Mouse (Mus musculus): ENCODE results near the gene Akap14. TPM values are rescaled to one million over a fixed set of nuclear protein-coding genes. Genes with fewer than 3 reads are reported as not detected.
A peak's percentile ranks its signal among the peaks of the same experiment; 100 is the strongest.
"Not testable (repeated sequence)": the region's sequence is repeated elsewhere in the genome, so short reads cannot be mapped to it uniquely, and the experiment has no call there.

Akap14 gene
- polyA plus RNA-seq (2012; rRNA removed), result not detected in 2 replicates

DNA sequence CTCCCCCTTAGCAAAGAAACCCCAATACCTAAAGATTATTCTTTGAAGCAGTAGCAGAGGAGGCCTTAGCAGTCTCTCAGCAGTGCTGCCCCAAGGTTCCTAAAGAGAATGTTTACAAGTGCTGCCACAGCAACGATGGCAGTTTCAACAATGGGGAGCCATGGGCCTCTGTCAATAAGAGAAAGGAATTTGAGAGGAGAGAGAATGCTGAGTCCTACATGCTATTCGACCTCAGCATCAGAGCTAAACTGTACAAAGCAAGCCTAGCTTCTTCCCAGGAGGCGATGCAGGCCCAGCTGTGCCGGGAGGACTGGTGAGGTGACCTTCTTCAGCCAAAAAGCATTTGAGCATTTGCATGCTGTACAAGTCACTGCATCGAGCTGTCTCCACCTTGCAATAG is at the start of gene Akap14:
Gene Akap14 (minus strand): TSS at position 101 of the 400 bp plus-strand sequence.
- no peak for TF ChIP-seq CTCF (IDR thresholded peaks at IDR 0.05; ENCODE audit: extremely low read depth, insufficient read length, insufficient replicate concordance, low read depth, low read length)
- no peak for TF ChIP-seq POLR2A (IDR thresholded peaks at IDR 0.05; ENCODE audit: low read depth, low read length)
- Histone ChIP-seq H3K27ac (ENCODE audit: insufficient read depth, low read depth, low read length) (no peak within 1 kb of the TSS), H3K27me3 (ENCODE audit: control insufficient read depth, insufficient read depth, low read length) (no peaks in the 10 kb centered on the region), H3K4me3 (ENCODE audit: low read depth, low read length) (no peak within 1 kb of the TSS), H3K36me3 (ENCODE audit: control insufficient read depth, insufficient read depth, low read length) (no peaks in the 10 kb centered on the region), H3K4me1 (ENCODE audit: control insufficient read depth, insufficient read depth, insufficient read length, low read length) (no peaks in the 10 kb centered on the region)
- WGBS, result 54% methylated on average over 5 of the region's 5 CpGs

DNA sequence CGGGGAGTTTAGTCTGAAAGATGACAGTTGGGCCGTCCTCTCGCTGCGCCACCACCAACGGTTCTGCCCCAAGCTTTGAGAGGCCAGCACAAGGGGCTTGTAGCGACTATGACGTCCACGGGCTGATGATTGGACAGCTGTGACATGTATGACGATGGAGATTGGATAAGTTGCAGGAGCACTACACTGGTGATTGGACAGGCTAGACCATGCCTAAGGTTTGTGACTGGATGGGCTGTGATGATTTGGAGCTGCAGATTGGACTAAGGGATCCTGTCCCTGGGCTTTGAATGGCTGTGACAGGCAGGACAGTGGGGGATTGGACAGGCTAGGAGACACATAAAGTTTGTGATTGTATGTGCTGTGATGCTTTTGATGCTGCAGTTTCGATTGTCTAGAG is 42.3 kb upstream of the Akap14 start, which contains the start of gene Gm9:
Gene Gm9 (minus strand): TSS at position 101 of the 400 bp plus-strand sequence.
- H3K4me1 ChIP-seq (ENCODE audit: control insufficient read depth, insufficient read depth, insufficient read length, low read length), result no peaks in the 10 kb centered on the region
- H3K4me3 ChIP-seq (ENCODE audit: low read depth, low read length), result no peak within 1 kb of the TSS
- no peak within 1 kb of the TSS for H3K27ac ChIP-seq (ENCODE audit: insufficient read depth, low read depth, low read length)
- H3K27me3 ChIP-seq (ENCODE audit: control insufficient read depth, insufficient read depth, low read length), result no peaks in the 10 kb centered on the region
- TF ChIP-seq POLR2A (IDR thresholded peaks at IDR 0.05; ENCODE audit: low read depth, low read length) (no peak), CTCF (IDR thresholded peaks at IDR 0.05; ENCODE audit: extremely low read depth, insufficient read length, insufficient replicate concordance, low read depth, low read length) (no peak)
- 88% methylated on average over 10 of the region's 10 CpGs for WGBS
- no peaks in the 10 kb centered on the region for H3K36me3 ChIP-seq (ENCODE audit: control insufficient read depth, insufficient read depth, low read length)

DNA sequence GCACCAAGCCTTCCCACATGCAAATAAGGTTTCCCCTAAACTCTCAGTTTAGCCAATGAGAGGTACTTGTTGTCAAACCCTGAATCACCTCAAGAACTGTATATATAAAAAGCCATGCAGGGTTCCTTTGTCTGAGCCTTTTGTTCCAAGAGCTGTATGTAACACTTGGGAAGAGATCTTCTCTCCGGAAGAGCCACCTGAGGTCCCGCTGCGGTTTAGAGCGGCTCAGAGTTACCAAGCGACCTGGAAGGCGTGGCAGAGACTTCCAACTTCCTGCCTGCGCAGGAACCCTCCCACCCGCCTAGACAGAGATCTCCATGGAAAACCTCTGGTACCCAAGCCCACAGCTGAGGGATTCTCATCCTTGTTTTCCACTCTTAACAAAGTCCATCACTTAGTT is 30.0 kb upstream of the Akap14 start:
- Histone ChIP-seq H3K4me1 (ENCODE audit: control insufficient read depth, insufficient read depth, insufficient read length, low read length) (0 out of 2 replicates have a peak, but pooled peaks cover 2% of the 10 kb centered on the region), H3K36me3 (ENCODE audit: control insufficient read depth, insufficient read depth, low read length) (no peaks in the 10 kb centered on the region), H3K27me3 (ENCODE audit: control insufficient read depth, insufficient read depth, low read length) (no peaks in the 10 kb centered on the region), H3K4me3 (ENCODE audit: low read depth, low read length) (no peak overlapping the region), H3K27ac (ENCODE audit: insufficient read depth, low read depth, low read length) (no peak overlapping the region)
- 49% methylated on average over 8 of the region's 8 CpGs for WGBS
- TF ChIP-seq POLR2A (IDR thresholded peaks at IDR 0.05; ENCODE audit: low read depth, low read length) (no peak), CTCF (IDR thresholded peaks at IDR 0.05; ENCODE audit: extremely low read depth, insufficient read length, insufficient replicate concordance, low read depth, low read length) (no peak)

DNA sequence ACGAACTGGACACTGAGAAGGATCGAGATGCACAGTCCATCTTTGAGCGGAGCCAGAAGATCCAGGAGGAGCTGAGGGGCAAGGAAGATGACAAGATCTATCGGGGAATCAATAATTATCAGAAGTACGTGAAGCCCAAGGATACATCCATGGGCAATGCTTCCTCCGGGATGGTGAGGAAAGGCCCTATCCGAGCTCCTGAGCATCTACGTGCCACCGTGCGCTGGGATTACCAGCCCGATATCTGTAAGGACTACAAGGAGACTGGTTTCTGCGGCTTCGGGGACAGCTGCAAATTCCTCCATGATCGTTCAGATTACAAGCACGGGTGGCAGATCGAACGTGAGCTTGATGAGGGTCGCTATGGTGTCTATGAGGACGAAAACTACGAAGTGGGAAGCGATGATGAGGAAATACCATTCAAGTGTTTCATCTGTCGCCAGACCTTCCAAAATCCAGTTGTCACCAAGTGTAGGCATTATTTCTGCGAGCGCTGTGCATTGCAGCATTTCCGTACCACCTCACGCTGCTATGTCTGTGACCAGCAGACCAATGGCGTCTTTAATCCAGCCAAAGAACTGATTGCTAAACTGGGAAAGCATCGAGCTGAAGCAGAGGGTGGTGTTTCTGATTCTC is 23.2 kb upstream of the Akap14 start:
- Histone ChIP-seq H3K27ac (ENCODE audit: insufficient read depth, low read depth, low read length) (no peak overlapping the region), H3K27me3 (ENCODE audit: control insufficient read depth, insufficient read depth, low read length) (no peaks in the 10 kb centered on the region)
- WGBS, result 20% methylated on average over 28 of the region's 28 CpGs

DNA sequence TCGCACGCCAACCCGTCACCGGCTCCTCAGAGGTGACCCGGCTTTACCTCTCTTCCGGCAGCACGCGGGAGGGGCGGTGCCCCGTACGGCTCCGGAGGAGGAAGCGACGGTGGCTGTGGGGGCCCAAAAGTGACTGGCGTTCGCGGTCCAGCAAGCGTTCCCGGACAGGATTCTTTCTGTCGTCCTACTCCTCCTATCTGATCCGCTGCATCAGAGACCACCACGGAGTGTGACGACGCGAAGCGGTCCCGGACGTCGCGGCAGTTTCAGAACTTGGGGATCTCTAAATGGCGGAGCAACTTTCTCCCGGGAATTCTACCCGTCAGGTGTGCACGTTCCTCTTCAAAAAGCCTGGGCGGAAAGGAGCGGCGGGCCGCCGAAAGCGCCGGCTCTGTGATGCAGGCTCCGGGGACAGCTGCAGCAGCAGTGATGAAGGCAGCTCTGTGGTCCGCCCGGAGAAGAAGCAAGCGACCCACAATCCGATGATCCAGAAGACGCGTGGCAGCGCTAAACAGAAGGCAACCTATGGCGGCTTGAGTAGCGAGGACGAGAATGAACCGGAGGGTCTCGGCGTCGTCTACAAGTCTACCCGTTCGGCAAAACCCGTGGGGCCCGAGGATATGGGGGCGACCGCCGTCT is 22.6 kb upstream of the Akap14 start, which contains the start of the genes Ndufa1 and Rnf113a1:
Gene Ndufa1 (minus strand): TSS at position 59 of the 639 bp plus-strand sequence.
Gene Rnf113a1 (plus strand): TSS at position 141 of the 639 bp plus-strand sequence.
- 0 out of 2 replicates have a peak, but pooled peaks cover 2% of the 10 kb centered on the region for H3K36me3 ChIP-seq (ENCODE audit: control insufficient read depth, insufficient read depth, low read length)
- TF ChIP-seq POLR2A (IDR thresholded peaks at IDR 0.05; ENCODE audit: low read depth, low read length) (no peak), CTCF (IDR thresholded peaks at IDR 0.05; ENCODE audit: extremely low read depth, insufficient read length, insufficient replicate concordance, low read depth, low read length) (no peak)
- H3K4me1 ChIP-seq (ENCODE audit: control insufficient read depth, insufficient read depth, insufficient read length, low read length), result no peaks in the 10 kb centered on the region
- H3K4me3 ChIP-seq (ENCODE audit: low read depth, low read length), result peak within 1 kb of the TSS; percentile 99
- 19% methylated on average over 63 of the region's 63 CpGs for WGBS
- 0 out of 2 replicates have a peak within 1 kb of the TSS, but pooled peaks have one; percentile 5 for H3K27ac ChIP-seq (ENCODE audit: insufficient read depth, low read depth, low read length)
- no peaks in the 10 kb centered on the region for H3K27me3 ChIP-seq (ENCODE audit: control insufficient read depth, insufficient read depth, low read length)

More for the DNA sequence above, 23.2 kb upstream of the Akap14 start:
- Histone ChIP-seq H3K4me1 (ENCODE audit: control insufficient read depth, insufficient read depth, insufficient read length, low read length) (no peaks in the 10 kb centered on the region), H3K4me3 (ENCODE audit: low read depth, low read length) (peak overlapping the region; percentile 99), H3K36me3 (ENCODE audit: control insufficient read depth, insufficient read depth, low read length) (0 out of 2 replicates have a peak, but pooled peaks cover 2% of the 10 kb centered on the region)
- TF ChIP-seq POLR2A (IDR thresholded peaks at IDR 0.05; ENCODE audit: low read depth, low read length) (no peak), CTCF (IDR thresholded peaks at IDR 0.05; ENCODE audit: extremely low read depth, insufficient read length, insufficient replicate concordance, low read depth, low read length) (no peak)

DNA sequence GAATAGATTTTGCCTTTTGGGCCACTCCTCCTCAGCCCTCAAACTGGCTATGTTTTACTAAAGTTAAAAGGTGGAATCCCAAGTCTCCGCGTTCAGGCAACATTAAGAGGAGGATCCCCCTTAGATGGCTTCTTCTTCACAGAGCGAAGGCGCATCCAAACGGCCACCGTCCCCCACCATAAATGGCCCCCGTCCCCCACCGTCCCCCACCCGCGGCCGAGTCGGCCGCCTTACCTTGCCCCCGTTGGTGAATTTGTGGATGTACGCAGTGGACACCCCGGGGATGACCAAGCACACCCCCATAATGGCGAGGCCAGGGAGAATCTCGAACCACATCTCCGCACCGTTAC is 22.1 kb upstream of the Akap14 start:
- H3K27ac ChIP-seq (ENCODE audit: insufficient read depth, low read depth, low read length), result no peak overlapping the region
- 12% methylated on average over 20 of the region's 20 CpGs for WGBS
- TF ChIP-seq POLR2A (IDR thresholded peaks at IDR 0.05; ENCODE audit: low read depth, low read length) (no peak), CTCF (IDR thresholded peaks at IDR 0.05; ENCODE audit: extremely low read depth, insufficient read length, insufficient replicate concordance, low read depth, low read length) (no peak)
- H3K27me3 ChIP-seq (ENCODE audit: control insufficient read depth, insufficient read depth, low read length), result no peaks in the 10 kb centered on the region
- peak overlapping the region; percentile 99 for H3K4me3 ChIP-seq (ENCODE audit: low read depth, low read length)
- 0 out of 2 replicates have a peak, but pooled peaks cover 2% of the 10 kb centered on the region for H3K36me3 ChIP-seq (ENCODE audit: control insufficient read depth, insufficient read depth, low read length)
- no peaks in the 10 kb centered on the region for H3K4me1 ChIP-seq (ENCODE audit: control insufficient read depth, insufficient read depth, insufficient read length, low read length)

DNA sequence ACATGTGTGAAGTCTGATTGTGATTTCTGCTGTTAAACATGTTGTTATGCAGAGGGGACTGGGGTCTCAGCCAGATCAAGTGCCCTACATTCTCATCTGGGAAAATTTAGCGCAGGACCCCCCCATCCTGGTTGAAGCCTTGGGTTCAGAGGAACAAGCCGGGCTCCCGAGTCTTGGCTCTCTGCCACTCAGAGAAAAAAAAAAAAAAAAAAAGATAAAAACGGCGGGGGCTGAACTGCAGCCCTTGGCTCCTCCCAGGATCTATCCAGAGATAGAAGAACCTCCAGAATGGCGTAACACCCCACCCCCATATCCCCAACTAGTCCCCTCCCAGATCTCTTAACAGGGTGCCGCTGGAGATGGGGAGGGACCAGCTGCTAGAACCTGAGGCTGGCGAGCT is 15.8 kb upstream of the Akap14 start:
- H3K4me1 ChIP-seq (ENCODE audit: control insufficient read depth, insufficient read depth, insufficient read length, low read length); H3K27me3 ChIP-seq (ENCODE audit: control insufficient read depth, insufficient read depth, low read length); H3K27ac ChIP-seq (ENCODE audit: insufficient read depth, low read depth, low read length); H3K36me3 ChIP-seq (ENCODE audit: control insufficient read depth, insufficient read depth, low read length); H3K4me3 ChIP-seq (ENCODE audit: low read depth, low read length): not testable (repeated sequence)
- WGBS, result 45% methylated on average over 7 of the region's 8 CpGs

Measured in small intestine, adult 2 months (tissue).